Mouse (Mus musculus): Measurements from ENCODE around the gene Esrrg.

- no peak for TF ChIP-seq MAFK (IDR thresholded peaks at IDR 0.05; ENCODE audit: insufficient replicate concordance, low read length)
- TF ChIP-seq POLR2A (IDR thresholded peaks at IDR 0.05; ENCODE audit: low read depth, low read length): no peak
- no peak for TF ChIP-seq E2F4 (IDR thresholded peaks at IDR 0.05; ENCODE audit: insufficient replicate concordance, low read depth, low read length)
- no peak for TF ChIP-seq MEF2A (IDR thresholded peaks at IDR 0.05; ENCODE audit: borderline replicate concordance, low read depth, low read length)
- no peak for TF ChIP-seq CTCF (conservative IDR thresholded peaks at IDR 0.05 in 1 of 2, IDR thresholded peaks at IDR 0.05 in 1 of 2; ENCODE audit: low read depth in 2 of 2, low read length in 2 of 2)
- no peak for TF ChIP-seq GABPA (IDR thresholded peaks at IDR 0.05; ENCODE audit: insufficient replicate concordance, low read depth, low read length)
- TF ChIP-seq TCF12 (IDR thresholded peaks at IDR 0.05; ENCODE audit: low read depth, low read length): no peak
- TF ChIP-seq EP300 (IDR thresholded peaks at IDR 0.05; ENCODE audit: low read length): no peak
- no peak for TF ChIP-seq NRF1 (IDR thresholded peaks at IDR 0.05; ENCODE audit: low read depth, low read length)
- TF ChIP-seq IRF4 (IDR thresholded peaks at IDR 0.05; ENCODE audit: low read depth, low read length): no peak
- TF ChIP-seq CHD2 (IDR thresholded peaks at IDR 0.05; ENCODE audit: low read length): no peak
- no peak for TF ChIP-seq MXI1 (IDR thresholded peaks at IDR 0.05; ENCODE audit: low read depth, low read length)
- no peak for TF ChIP-seq MAX (IDR thresholded peaks at IDR 0.05; ENCODE audit: low read length)
- TF ChIP-seq JUN (IDR thresholded peaks at IDR 0.05; ENCODE audit: insufficient read depth, low read depth, low read length): no peak
These were observed 228.3 kb downstream of the Esrrg start for GRCm38 (mm10) chr1:187836876-187837275.
